In genomic region chr17:32506729-32507245, GRCm38 (mm10) we compare ENCODE assay signal across 8 mouse cellular contexts. TPM values are rescaled to one million over a fixed set of nuclear protein-coding genes. Genes with fewer than 3 reads are reported as not detected.
DNase-seq lines count a peak whose midpoint lies in the region; ATAC-seq and TF ChIP-seq lines count a peak whose summit lies in the region.

No protein-coding gene starts in this region.

- H3K9ac ChIP-seq in heart, embryonic 13.5 days, result peak overlapping the region; percentile 81
- H3K9ac ChIP-seq in limb, embryonic 13.5 days, result peak overlapping the region; percentile 77

- peak overlapping the region; percentile 75 for H3K4me3 ChIP-seq in gastrocnemius, adult 2 months
- H3K4me3 ChIP-seq in E14TG2a.4 (replicated peaks; ENCODE audit: low read length), result peak overlapping the region; percentile 84
- H3K4me3 ChIP-seq in heart, embryonic 13.5 days, result peak overlapping the region; percentile 64
- H3K4me3 ChIP-seq in limb, embryonic 13.5 days, result peak overlapping the region; percentile 56
- peak overlapping the region; percentile 39 for H3K4me3 ChIP-seq in olfactory bulb, adult 2 months (ENCODE audit: insufficient read depth, low read depth, low read length)

- H3K27ac ChIP-seq in gastrocnemius, adult 2 months, result peak overlapping the region; percentile 83
- H3K27ac ChIP-seq in heart, embryonic 13.5 days (replicated peaks), result peak overlapping the region; percentile 92
- H3K27ac ChIP-seq in limb, embryonic 13.5 days, result peak overlapping the region; percentile 75
- peak overlapping the region; percentile 29; the same call in 1 of the 2 replicates for H3K27ac ChIP-seq in olfactory bulb, adult 2 months (ENCODE audit: insufficient read depth, low read depth, low read length)

- WGBS in heart, embryonic 13.5 days, result 43% methylated on average over 9 of the region's 9 CpGs
- WGBS in limb, embryonic 13.5 days, result 39% methylated on average over 9 of the region's 9 CpGs
- WGBS in olfactory bulb, adult 2 months, result 47% methylated on average over 9 of the region's 9 CpGs

- no peak for ATAC-seq in heart, embryonic 13.5 days (ENCODE audit: extremely low read depth, insufficient number of reproducible peaks, low FRiP score, low TSS enrichment)
- ATAC-seq in limb, embryonic 13.5 days (ENCODE audit: low FRiP score, low read depth), result no peak; the same call in 1 of the 2 replicates

- DNase-seq in gastrocnemius, adult 2 months, result peak; percentile 26
- DNase-seq in gastrocnemius, adult 18-20 months (ENCODE audit: low spot score), result no peak
- no peak for DNase-seq in cerebellum, adult 8-10 months
- no peak for DNase-seq in right cerebral cortex, postnatal 10 days (ENCODE audit: low spot score in 2 of 2)

- H3K4me2 ChIP-seq in heart, embryonic 13.5 days, result peak overlapping the region; percentile 91
- peak overlapping the region; percentile 89 for H3K4me2 ChIP-seq in limb, embryonic 13.5 days (replicated peaks)

- peaks cover 13% of the 10 kb centered on the region for H3K36me3 ChIP-seq in E14TG2a.4 (ENCODE audit: insufficient read depth, low read length)
- peaks cover 14% of the 10 kb centered on the region for H3K36me3 ChIP-seq in heart, embryonic 13.5 days
- peaks cover 18% of the 10 kb centered on the region for H3K36me3 ChIP-seq in limb, embryonic 13.5 days

- peaks cover 22% of the 10 kb centered on the region for H3K4me1 ChIP-seq in E14TG2a.4 (replicated peaks; ENCODE audit: low read depth, low read length)
- peaks cover 33% of the 10 kb centered on the region for H3K4me1 ChIP-seq in heart, embryonic 13.5 days
- H3K4me1 ChIP-seq in limb, embryonic 13.5 days, result peaks cover 10% of the 10 kb centered on the region
- H3K4me1 ChIP-seq in olfactory bulb, adult 2 months (ENCODE audit: control insufficient read depth, insufficient read depth, low read length), result 0 out of 2 replicates have a peak, but pooled peaks cover 4% of the 10 kb centered on the region

- TF ChIP-seq CTCF in gastrocnemius, adult 2 months (IDR thresholded peaks at IDR 0.05), result no peak
- no peak for TF ChIP-seq CTCF in E14TG2a.4 (conservative IDR thresholded peaks at IDR 0.05; ENCODE audit: low read length)
- TF ChIP-seq CTCF in olfactory bulb, adult 2 months (IDR thresholded peaks at IDR 0.05; ENCODE audit: insufficient read depth, low read depth, low read length), result no peak

- TF ChIP-seq POLR2A in olfactory bulb, adult 2 months (IDR thresholded peaks at IDR 0.05; ENCODE audit: insufficient read depth, low read depth, low read length), result no peak

- intact Hi-C loops in gastrocnemius, adult 2 months (cut with DNase I), result no loop called here

- H3K9me3 ChIP-seq in E14TG2a.4 (ENCODE audit: low read length), result no peaks in the 10 kb centered on the region
- no peaks in the 10 kb centered on the region for H3K9me3 ChIP-seq in heart, embryonic 13.5 days
- H3K9me3 ChIP-seq in limb, embryonic 13.5 days, result no peaks in the 10 kb centered on the region

- H3K27me3 ChIP-seq in E14TG2a.4 (ENCODE audit: insufficient read depth, low read length), result no peaks in the 10 kb centered on the region
- no peaks in the 10 kb centered on the region for H3K27me3 ChIP-seq in heart, embryonic 13.5 days (replicated peaks)
- H3K27me3 ChIP-seq in limb, embryonic 13.5 days, result no peaks in the 10 kb centered on the region

RNA-seq across cellular contexts. Expression of gene Cyp4f17, which starts 0.9 kb away (rescaled TPM):
- total RNA-seq in gastrocnemius, adult 2 months (2021), result 1 to 10 TPM; 1.5 to 2.2 TPM
- 1 to 10 TPM; 1.3 to 1.5 TPM for total RNA-seq in gastrocnemius, adult 18-20 months (2021)
- 6.4 and 7.5 TPM in 2 replicates for polyA plus RNA-seq in heart, embryonic 13.5 days (2015; fragmentation: Nextera tagmentation; extraction: Ambion mirVana)
- polyA plus RNA-seq in limb, embryonic 13.5 days (2015; fragmentation: Nextera tagmentation; extraction: Ambion mirVana), result 16.3 and 17.7 TPM in 2 replicates
- polyA plus RNA-seq in olfactory bulb, adult 2 months (2012; ENCODE audit: insufficient read depth, insufficient read length, low replicate concordance, missing spikeins), result not detected in 2 replicates

RNA-seq across cellular contexts. Expression of gene Cyp4f16, which starts 29.6 kb away (rescaled TPM):
- 1 to 10 TPM; 1.1 to 2.3 TPM for total RNA-seq in gastrocnemius, adult 2 months (2021)
- 1 to 10 TPM in 1 of 2 experiments, under 1 TPM in 1; 0.78 to 1.7 TPM for total RNA-seq in gastrocnemius, adult 18-20 months (2021)
- polyA plus RNA-seq in heart, embryonic 13.5 days (2015; fragmentation: Nextera tagmentation; extraction: Ambion mirVana), result 17.0 and 18.6 TPM in 2 replicates
- 23.9 and 27.2 TPM in 2 replicates for polyA plus RNA-seq in limb, embryonic 13.5 days (2015; fragmentation: Nextera tagmentation; extraction: Ambion mirVana)
- polyA plus RNA-seq in olfactory bulb, adult 2 months (2012; ENCODE audit: insufficient read depth, insufficient read length, low replicate concordance, missing spikeins), result not detected in 2 replicates

RNA-seq across cellular contexts. Expression of gene Cyp4f39, which starts 54.3 kb away (rescaled TPM):
- 1 to 10 TPM in 1 of 2 experiments, under 1 TPM in 1; 0.33 to 2.3 TPM for total RNA-seq in gastrocnemius, adult 2 months (2021)
- total RNA-seq in gastrocnemius, adult 18-20 months (2021), result 10 to 100 TPM in 1 of 2 experiments, 1 to 10 TPM in 1; 2.2 to 14.1 TPM
- 0.15 and 0.38 TPM in 2 replicates for polyA plus RNA-seq in heart, embryonic 13.5 days (2015; fragmentation: Nextera tagmentation; extraction: Ambion mirVana)
- polyA plus RNA-seq in limb, embryonic 13.5 days (2015; fragmentation: Nextera tagmentation; extraction: Ambion mirVana), result 0.79 and 1.9 TPM in 2 replicates
- not detected in 2 replicates for polyA plus RNA-seq in olfactory bulb, adult 2 months (2012; ENCODE audit: insufficient read depth, insufficient read length, low replicate concordance, missing spikeins)

Comparison
In these comparisons a context has a peak if more than half of its experiments do, and no peak if none do; other contexts are left out.
1. H3K27ac ChIP-seq: peak in every context shown above with its lines; median percentile 92 in heart, embryonic 13.5 days; 83 in gastrocnemius, adult 2 months; 75 in limb, embryonic 13.5 days; 29 in olfactory bulb, adult 2 months.
2. RNA of gene Cyp4f16, which starts 29.6 kb away (polyA plus RNA-seq): 23.9 to 27.2 TPM in limb, embryonic 13.5 days and 17.0 to 18.6 TPM in heart, embryonic 13.5 days; not detected in olfactory bulb, adult 2 months; every median in the first group is over 10 times any median in the second.
3. Peak in every context shown above with its lines, with median percentiles within 50 percentile points of each other: H3K4me3 ChIP-seq.